Mouse (Mus musculus): ENCODE measurements at regions not wholly inside any gene's neighbourhood (a gene's known extent, or its start where the extent isn't known, plus 50 kb on each side); places are given as distances from the start of the nearest gene placed in this dataset.
A peak's percentile ranks its signal among the peaks of the same experiment; 100 is the strongest.

DNA sequence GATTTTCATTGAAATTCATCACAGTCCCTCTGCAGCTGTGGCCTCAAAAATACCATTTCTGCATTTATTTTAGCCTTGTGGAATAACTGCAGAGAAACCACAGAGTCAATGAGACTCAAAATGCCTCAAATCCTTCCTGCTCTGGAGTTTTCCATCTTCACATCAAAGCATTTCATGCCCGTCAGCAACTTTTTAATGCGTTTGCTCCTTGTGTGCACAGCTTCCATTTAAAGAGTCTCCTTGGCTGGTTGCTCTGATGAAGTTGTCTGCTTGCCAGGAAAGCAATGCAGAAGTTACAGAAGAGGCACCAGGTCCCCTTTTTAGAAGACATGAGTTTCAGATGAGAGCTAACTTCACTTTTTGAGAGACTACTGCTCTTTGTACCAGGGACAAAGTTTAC is 142.7 kb downstream of the Ahr start:
- no peak overlapping the region for H3K9ac ChIP-seq (replicated peaks; ENCODE audit: low read depth, low read length)

DNA sequence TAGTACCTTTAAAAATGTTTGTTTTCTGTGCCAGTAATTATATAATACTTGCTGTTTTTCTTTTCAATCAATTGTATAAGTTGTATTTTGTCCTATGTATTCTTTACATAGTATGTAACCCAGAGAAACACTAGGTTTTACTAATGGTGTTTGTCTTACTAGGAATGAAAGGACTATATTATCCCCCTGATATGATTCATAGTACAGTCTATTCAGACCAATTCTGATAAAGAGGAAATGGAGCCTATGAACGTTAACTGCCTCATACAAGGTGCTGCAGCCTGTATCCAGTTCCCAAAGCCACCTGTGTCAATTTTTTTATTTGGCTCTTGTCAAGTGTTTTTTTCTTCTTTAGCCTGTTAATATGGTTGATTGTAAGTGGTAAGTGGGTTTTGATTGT is 144.6 kb downstream of the Ahr start:
- H3K36me3 ChIP-seq (ENCODE audit: control insufficient read depth, insufficient read depth, low read length), result no peaks in the 10 kb centered on the region
- H3K9me3 ChIP-seq (ENCODE audit: control insufficient read depth, low read length), result no peaks in the 10 kb centered on the region
- H3K27ac ChIP-seq (ENCODE audit: low read depth, low read length), result no peak overlapping the region
- no peaks in the 10 kb centered on the region for H3K4me1 ChIP-seq (ENCODE audit: control insufficient read depth, insufficient read depth, low read length)
- no peak overlapping the region for H3K4me3 ChIP-seq (ENCODE audit: low read depth, low read length)
- H3K4me2 ChIP-seq (ENCODE audit: low read depth, low read length), result no peak overlapping the region
- no peaks in the 10 kb centered on the region for H3K27me3 ChIP-seq (ENCODE audit: control insufficient read depth, insufficient read depth, low read length)
- ATAC-seq (ENCODE audit: low read depth), result no peak
- H3K9ac ChIP-seq (replicated peaks; ENCODE audit: low read depth, low read length), result no peak overlapping the region
- 84% methylated on average over 1 of the region's 1 CpGs for WGBS

More for the DNA sequence above, 142.7 kb downstream of the Ahr start:
- no peaks in the 10 kb centered on the region for H3K4me1 ChIP-seq (ENCODE audit: control insufficient read depth, insufficient read depth, low read length)
- H3K4me3 ChIP-seq (ENCODE audit: low read depth, low read length), result no peak overlapping the region
- ATAC-seq (ENCODE audit: low read depth), result no peak
- H3K4me2 ChIP-seq (ENCODE audit: low read depth, low read length), result no peak overlapping the region
- H3K36me3 ChIP-seq (ENCODE audit: control insufficient read depth, insufficient read depth, low read length), result no peaks in the 10 kb centered on the region
- no peaks in the 10 kb centered on the region for H3K27me3 ChIP-seq (ENCODE audit: control insufficient read depth, insufficient read depth, low read length)
- WGBS, result 72% methylated on average over 2 of the region's 2 CpGs
- no peaks in the 10 kb centered on the region for H3K9me3 ChIP-seq (ENCODE audit: control insufficient read depth, low read length)
- no peak overlapping the region for H3K27ac ChIP-seq (ENCODE audit: low read depth, low read length)

DNA sequence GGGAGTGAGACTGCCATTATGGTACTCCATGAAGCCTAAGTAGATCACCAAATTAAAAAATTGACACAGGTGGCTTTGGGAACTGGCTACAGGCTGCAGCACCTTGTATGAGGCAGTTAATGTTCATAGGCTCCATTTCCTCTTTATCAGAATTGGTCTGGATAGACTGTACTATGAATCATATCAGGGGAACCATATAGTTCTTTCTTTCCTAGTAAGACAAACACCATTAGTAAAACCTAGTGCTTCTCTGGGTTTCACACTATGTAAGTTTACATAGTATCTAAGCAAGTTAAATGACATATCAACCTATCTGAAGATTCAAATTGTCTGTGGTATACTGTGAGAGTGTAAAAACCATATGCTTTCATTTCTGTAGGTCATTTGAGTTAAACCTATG is 145.0 kb downstream of the Ahr start:
- no peaks in the 10 kb centered on the region for H3K9me3 ChIP-seq (ENCODE audit: control insufficient read depth, low read length)
- no peak overlapping the region for H3K4me2 ChIP-seq (ENCODE audit: low read depth, low read length)
- ATAC-seq (ENCODE audit: low read depth), result no peak

DNA sequence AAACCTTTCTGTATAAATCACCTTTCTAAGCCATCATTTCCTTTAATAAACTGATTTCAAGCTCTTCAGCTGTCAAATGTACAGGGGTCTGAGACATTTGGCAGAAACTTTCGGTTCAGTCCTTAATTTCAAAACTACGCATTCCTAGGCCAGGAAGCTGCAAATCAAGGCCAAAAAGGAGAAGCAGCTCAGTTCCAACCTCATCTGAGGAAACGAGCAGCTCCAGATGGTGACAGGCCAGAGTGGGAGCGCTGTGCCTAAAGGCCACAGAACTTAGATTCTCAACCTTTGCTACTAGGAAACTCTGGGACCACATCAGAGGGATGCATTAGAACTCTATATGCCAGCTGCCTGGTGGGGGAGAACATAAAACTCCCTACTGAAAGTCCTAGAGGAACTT is 150.6 kb downstream of the Ahr start:
- no peak overlapping the region for H3K27ac ChIP-seq (ENCODE audit: low read depth, low read length)
- H3K4me3 ChIP-seq (ENCODE audit: low read depth, low read length), result no peak overlapping the region
- H3K9me3 ChIP-seq (ENCODE audit: control insufficient read depth, low read length), result no peaks in the 10 kb centered on the region
- no peak overlapping the region for H3K9ac ChIP-seq (replicated peaks; ENCODE audit: low read depth, low read length)
- H3K4me2 ChIP-seq (ENCODE audit: low read depth, low read length), result no peak overlapping the region
- WGBS, result 88% methylated on average over 4 of the region's 4 CpGs
- H3K27me3 ChIP-seq (ENCODE audit: control insufficient read depth, insufficient read depth, low read length), result no peaks in the 10 kb centered on the region
- ATAC-seq (ENCODE audit: low read depth), result no peak
- H3K36me3 ChIP-seq (ENCODE audit: control insufficient read depth, insufficient read depth, low read length), result no peaks in the 10 kb centered on the region
- H3K4me1 ChIP-seq (ENCODE audit: control insufficient read depth, insufficient read depth, low read length), result no peaks in the 10 kb centered on the region

More for the DNA sequence above, 145.0 kb downstream of the Ahr start:
- no peak overlapping the region for H3K4me3 ChIP-seq (ENCODE audit: low read depth, low read length)
- H3K27ac ChIP-seq (ENCODE audit: low read depth, low read length), result no peak overlapping the region
- H3K9ac ChIP-seq (replicated peaks; ENCODE audit: low read depth, low read length), result no peak overlapping the region
- H3K4me1 ChIP-seq (ENCODE audit: control insufficient read depth, insufficient read depth, low read length), result no peaks in the 10 kb centered on the region
- no peaks in the 10 kb centered on the region for H3K27me3 ChIP-seq (ENCODE audit: control insufficient read depth, insufficient read depth, low read length)
- H3K36me3 ChIP-seq (ENCODE audit: control insufficient read depth, insufficient read depth, low read length), result no peaks in the 10 kb centered on the region

DNA sequence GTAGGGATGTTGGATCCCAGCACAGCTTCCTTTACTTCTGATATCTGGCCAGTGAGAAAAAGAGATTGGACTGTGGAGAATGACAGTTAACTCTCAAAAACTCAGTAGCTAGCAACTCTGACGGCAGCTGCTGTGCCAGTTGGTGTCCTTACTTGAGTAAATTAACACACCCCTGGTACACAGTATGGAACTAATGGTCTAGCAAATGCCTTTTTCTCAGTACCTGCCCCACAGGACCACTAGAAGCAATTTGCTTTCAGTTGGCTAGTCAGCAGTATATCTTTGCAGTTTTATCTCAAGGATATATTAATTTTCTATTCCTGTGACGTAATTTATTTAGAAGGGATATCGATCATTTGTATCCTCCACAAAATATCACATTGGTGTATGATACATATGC is 157.6 kb downstream of the Ahr start:
- Histone ChIP-seq H3K9me3 (ENCODE audit: control insufficient read depth, low read length) (no peaks in the 10 kb centered on the region), H3K27me3 (ENCODE audit: control insufficient read depth, insufficient read depth, low read length) (no peaks in the 10 kb centered on the region), H3K9ac (replicated peaks; ENCODE audit: low read depth, low read length) (no peak overlapping the region), H3K4me2 (ENCODE audit: low read depth, low read length) (no peak overlapping the region), H3K4me3 (ENCODE audit: low read depth, low read length) (no peak overlapping the region), H3K4me1 (ENCODE audit: control insufficient read depth, insufficient read depth, low read length) (no peaks in the 10 kb centered on the region), H3K27ac (ENCODE audit: low read depth, low read length) (no peak overlapping the region), H3K36me3 (ENCODE audit: control insufficient read depth, insufficient read depth, low read length) (no peaks in the 10 kb centered on the region)
- ATAC-seq (ENCODE audit: low read depth), result peak; percentile 70
- 58% methylated on average over 3 of the region's 3 CpGs for WGBS

DNA sequence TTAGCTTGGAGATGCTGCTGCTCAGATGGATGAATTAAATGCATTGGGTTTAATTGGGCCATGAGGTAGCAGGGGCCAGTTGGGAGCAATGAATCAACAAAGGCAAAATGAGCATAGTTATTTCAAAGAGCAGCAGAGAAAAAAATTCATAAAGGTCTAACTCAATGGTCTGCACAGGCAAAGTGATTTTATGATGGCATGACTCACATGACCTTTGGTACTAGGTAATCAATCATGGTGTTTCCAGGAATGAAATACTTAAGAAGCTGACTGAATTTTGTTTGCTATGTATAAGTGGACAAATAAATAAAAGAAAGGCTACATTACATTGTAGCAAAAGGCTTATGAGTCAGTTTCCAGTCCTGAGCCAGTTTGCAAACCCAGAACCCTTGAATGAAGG is 158.5 kb downstream of the Ahr start:
- no peak overlapping the region for H3K4me3 ChIP-seq (ENCODE audit: low read depth, low read length)
- no peak overlapping the region for H3K9ac ChIP-seq (replicated peaks; ENCODE audit: low read depth, low read length)
- H3K27me3 ChIP-seq (ENCODE audit: control insufficient read depth, insufficient read depth, low read length), result no peaks in the 10 kb centered on the region
- no peak for ATAC-seq (ENCODE audit: low read depth)
- no peak overlapping the region for H3K27ac ChIP-seq (ENCODE audit: low read depth, low read length)
- no peaks in the 10 kb centered on the region for H3K9me3 ChIP-seq (ENCODE audit: control insufficient read depth, low read length)
- H3K4me1 ChIP-seq (ENCODE audit: control insufficient read depth, insufficient read depth, low read length), result no peaks in the 10 kb centered on the region
- no peak overlapping the region for H3K4me2 ChIP-seq (ENCODE audit: low read depth, low read length)
- no peaks in the 10 kb centered on the region for H3K36me3 ChIP-seq (ENCODE audit: control insufficient read depth, insufficient read depth, low read length)

DNA sequence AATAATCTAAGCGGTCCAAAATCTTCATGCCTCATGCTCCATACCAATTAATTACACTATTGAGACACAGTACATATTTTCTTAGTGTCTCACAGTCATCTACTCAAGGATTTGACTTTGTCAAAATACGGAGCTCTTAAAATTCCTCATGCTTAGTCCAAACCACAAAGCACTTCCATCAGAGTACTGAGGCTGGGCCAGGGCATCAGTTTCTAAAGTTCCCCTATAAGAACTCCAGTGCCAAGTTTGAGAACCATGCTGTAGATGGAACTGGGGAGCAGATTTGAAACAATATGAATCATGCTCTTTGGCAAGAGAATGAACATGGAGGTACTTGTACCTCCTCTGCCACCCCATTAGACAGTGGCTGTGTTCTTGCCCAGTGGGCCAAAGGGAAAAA is 176.9 kb downstream of the Ahr start:
- Histone ChIP-seq H3K4me3 (ENCODE audit: low read depth, low read length) (no peak overlapping the region), H3K27ac (ENCODE audit: low read depth, low read length) (no peak overlapping the region), H3K9me3 (ENCODE audit: control insufficient read depth, low read length) (no peaks in the 10 kb centered on the region), H3K9ac (replicated peaks; ENCODE audit: low read depth, low read length) (no peak overlapping the region), H3K36me3 (ENCODE audit: control insufficient read depth, insufficient read depth, low read length) (no peaks in the 10 kb centered on the region), H3K4me1 (ENCODE audit: control insufficient read depth, insufficient read depth, low read length) (no peaks in the 10 kb centered on the region), H3K4me2 (ENCODE audit: low read depth, low read length) (no peak overlapping the region), H3K27me3 (ENCODE audit: control insufficient read depth, insufficient read depth, low read length) (no peaks in the 10 kb centered on the region)
- 97% methylated on average over 2 of the region's 2 CpGs for WGBS
- ATAC-seq (ENCODE audit: low read depth), result no peak

DNA sequence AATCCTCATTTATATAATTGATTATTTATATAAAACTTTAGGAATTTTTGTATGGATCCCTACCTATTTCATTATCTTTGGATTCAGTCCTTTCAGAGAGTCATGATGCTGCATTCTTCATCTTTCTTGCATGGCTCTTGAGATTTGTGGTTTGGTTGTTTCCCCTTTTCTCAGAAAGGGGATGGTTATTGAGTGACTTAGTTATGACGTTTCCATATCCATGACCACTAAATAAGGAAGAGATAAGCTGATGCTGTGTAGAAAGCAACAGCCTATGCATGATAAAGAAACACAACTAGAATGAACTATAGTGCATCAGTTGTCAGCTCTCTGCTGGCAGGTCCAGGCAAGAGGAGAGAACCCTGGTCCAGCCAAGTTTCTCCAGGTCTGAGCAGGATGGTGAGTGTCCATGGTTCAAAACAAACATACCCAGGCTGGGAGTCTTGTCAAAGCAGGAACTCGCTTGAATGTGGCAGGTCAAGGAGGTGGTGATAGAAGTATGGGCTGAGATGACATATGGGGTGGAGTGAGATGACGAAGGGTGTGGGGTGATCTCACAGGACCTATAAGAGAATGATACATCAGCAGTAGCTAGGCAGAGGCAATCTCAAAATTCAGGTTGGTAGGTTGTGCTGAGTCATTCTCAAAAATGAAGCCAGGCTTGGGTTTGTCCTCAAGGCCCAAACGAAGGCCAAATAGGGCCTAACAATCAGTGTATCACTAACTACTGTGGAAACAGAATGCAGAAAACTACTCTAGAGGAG is 196.5 kb downstream of the Ahr start:
- no peaks in the 10 kb centered on the region for H3K9me3 ChIP-seq (ENCODE audit: control insufficient read depth, low read length)
- no peaks in the 10 kb centered on the region for H3K27me3 ChIP-seq (ENCODE audit: control insufficient read depth, insufficient read depth, low read length)
- no peak for ATAC-seq (ENCODE audit: low read depth)
- 89% methylated on average over 4 of the region's 4 CpGs for WGBS
- H3K27ac ChIP-seq (ENCODE audit: low read depth, low read length), result no peak overlapping the region
- H3K36me3 ChIP-seq (ENCODE audit: control insufficient read depth, insufficient read depth, low read length), result no peaks in the 10 kb centered on the region
- H3K9ac ChIP-seq (replicated peaks; ENCODE audit: low read depth, low read length), result no peak overlapping the region
- no peaks in the 10 kb centered on the region for H3K4me1 ChIP-seq (ENCODE audit: control insufficient read depth, insufficient read depth, low read length)
- no peak overlapping the region for H3K4me2 ChIP-seq (ENCODE audit: low read depth, low read length)
- no peak overlapping the region for H3K4me3 ChIP-seq (ENCODE audit: low read depth, low read length)

DNA sequence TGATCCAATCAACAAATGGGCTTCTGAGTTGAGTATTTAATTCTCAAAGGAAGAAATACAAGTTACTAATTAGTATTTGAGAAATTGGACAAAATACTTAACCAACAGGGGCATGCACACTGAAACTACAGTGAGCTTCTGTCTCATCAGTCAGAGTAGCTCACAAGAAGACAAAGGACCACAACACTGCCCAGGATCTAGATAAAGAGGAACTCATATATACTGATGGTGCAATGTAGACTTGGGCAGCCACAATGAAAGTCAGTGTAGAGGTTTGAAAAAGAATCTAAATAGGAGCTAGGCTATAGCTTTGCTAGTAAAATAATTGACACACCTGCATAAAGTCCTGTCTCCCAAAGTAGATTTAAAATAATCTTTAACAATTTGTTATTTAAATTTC is 198.5 kb downstream of the Ahr start:
- H3K4me1 ChIP-seq (ENCODE audit: control insufficient read depth, insufficient read depth, low read length), result no peaks in the 10 kb centered on the region
- ATAC-seq (ENCODE audit: low read depth), result no peak

More for the DNA sequence above, 198.5 kb downstream of the Ahr start:
- Histone ChIP-seq H3K27me3 (ENCODE audit: control insufficient read depth, insufficient read depth, low read length) (no peaks in the 10 kb centered on the region), H3K9me3 (ENCODE audit: control insufficient read depth, low read length) (no peaks in the 10 kb centered on the region), H3K27ac (ENCODE audit: low read depth, low read length) (no peak overlapping the region), H3K4me2 (ENCODE audit: low read depth, low read length) (no peak overlapping the region), H3K4me3 (ENCODE audit: low read depth, low read length) (no peak overlapping the region), H3K9ac (replicated peaks; ENCODE audit: low read depth, low read length) (no peak overlapping the region), H3K36me3 (ENCODE audit: control insufficient read depth, insufficient read depth, low read length) (no peaks in the 10 kb centered on the region)
